Mouse (Mus musculus): ENCODE results near the gene Asb5. TPM values are rescaled to one million over a fixed set of nuclear protein-coding genes. Genes with fewer than 3 reads are reported as not detected.
"Not testable (repeated sequence)": the region's sequence is repeated elsewhere in the genome, so short reads cannot be mapped to it uniquely, and the experiment has no call there.

The Asb5 gene
- polyA plus RNA-seq, 1 experiment = 6.1 TPM

DNA sequence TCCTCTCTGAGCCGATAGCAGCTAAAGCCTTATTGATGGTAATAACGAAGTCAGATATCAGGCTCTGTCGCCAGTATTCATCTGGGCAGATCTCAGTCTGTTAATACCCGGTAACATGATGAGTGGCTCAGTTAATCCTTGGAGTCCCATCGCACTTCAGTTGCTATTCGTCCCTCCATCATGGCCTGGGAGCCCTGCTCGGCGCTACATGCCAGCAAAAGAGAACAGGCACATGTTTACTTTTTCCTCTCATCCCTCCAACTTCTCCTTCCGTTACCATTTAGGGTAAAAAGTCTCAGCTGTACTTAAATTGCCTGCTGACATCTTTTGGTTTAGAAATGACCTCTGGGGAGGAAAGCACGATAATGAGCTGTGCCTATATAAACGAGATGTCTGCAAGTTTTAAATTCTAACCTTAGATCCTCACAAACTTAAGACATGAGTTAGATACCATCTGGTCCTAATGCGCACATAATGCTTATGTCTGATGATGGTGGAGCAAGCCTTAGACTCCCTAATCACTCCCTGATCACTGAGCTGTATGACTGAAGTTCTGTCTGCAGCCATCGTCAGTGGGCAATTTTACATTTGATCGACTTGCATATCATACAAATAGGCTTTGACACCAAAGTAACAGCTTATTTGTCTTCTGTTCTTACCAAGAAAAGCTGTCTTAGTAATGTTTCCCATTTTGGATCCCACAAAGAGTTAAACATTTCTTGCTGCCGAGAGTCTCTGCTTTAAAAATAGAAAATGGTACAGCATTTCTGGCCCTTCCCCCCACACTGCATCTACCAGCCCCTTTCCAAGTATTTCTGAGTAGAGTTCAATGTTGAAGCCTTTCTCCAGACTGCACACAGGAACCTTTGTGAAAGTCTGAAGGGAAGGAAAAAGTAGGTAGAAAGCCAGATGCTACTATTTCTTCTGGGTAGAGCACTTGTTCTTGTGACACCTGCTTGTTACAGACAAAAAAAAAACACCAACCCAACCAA, 41.5 kb downstream of the Asb5 start:
- Histone ChIP-seq H3K4me3 (ENCODE audit: insufficient read depth, low read depth, low read length) (no peak overlapping the region), H3K4me1 (ENCODE audit: control insufficient read depth, insufficient read depth, insufficient read length, low read length) (no peaks in the 10 kb centered on the region), H3K27ac (replicated peaks; ENCODE audit: low read depth, low read length) (no peak overlapping the region)

- Histone ChIP-seq H3K27ac (replicated peaks; ENCODE audit: low read depth, low read length) (no peak overlapping the region), H3K4me3 (ENCODE audit: insufficient read depth, low read depth, low read length) (no peak overlapping the region), H3K4me1 (ENCODE audit: control insufficient read depth, insufficient read depth, insufficient read length, low read length) (no peaks in the 10 kb centered on the region)
These were observed 52.1 kb downstream of the Asb5 start for GRCm38 (mm10) chr8:54581436-54581835.

DNA sequence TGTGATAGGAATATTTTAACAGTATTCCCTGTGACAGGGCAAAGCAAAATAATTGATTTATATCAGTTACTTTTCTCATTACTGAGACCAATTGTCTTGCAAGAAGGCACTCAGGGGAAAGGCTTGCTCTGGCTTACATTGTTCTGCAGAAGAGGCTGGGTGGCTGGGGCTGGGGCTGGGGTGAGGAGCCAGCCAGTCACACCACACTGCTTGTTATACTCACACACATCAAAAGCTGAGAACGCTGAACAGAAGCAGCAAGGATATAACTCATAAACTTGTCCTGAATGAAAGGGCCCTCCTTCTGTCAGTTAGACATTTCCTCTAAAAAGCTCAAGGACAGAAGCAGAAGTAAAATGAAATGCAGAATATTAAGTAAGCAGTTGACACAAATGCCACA, 53.5 kb downstream of the Asb5 start:
- no peak overlapping the region for H3K4me3 ChIP-seq (ENCODE audit: insufficient read depth, low read depth, low read length)
- no peak overlapping the region for H3K27ac ChIP-seq (replicated peaks; ENCODE audit: low read depth, low read length)
- H3K4me1 ChIP-seq (ENCODE audit: control insufficient read depth, insufficient read depth, insufficient read length, low read length) = no peaks in the 10 kb centered on the region

GRCm38 (mm10) chr8:54594634-54595033, 65.3 kb downstream of the Asb5 start:
- no peak overlapping the region for H3K4me3 ChIP-seq (ENCODE audit: insufficient read depth, low read depth, low read length)
- no peaks in the 10 kb centered on the region for H3K4me1 ChIP-seq (ENCODE audit: control insufficient read depth, insufficient read depth, insufficient read length, low read length)
- H3K27ac ChIP-seq (replicated peaks; ENCODE audit: low read depth, low read length) = no peak overlapping the region

- Histone ChIP-seq H3K4me3 (ENCODE audit: insufficient read depth, low read depth, low read length) (no peak overlapping the region), H3K27ac (replicated peaks; ENCODE audit: low read depth, low read length) (no peak overlapping the region), H3K4me1 (ENCODE audit: control insufficient read depth, insufficient read depth, insufficient read length, low read length) (no peaks in the 10 kb centered on the region)
These were observed 66.7 kb downstream of the Asb5 start for GRCm38 (mm10) chr8:54596051-54596450.

DNA sequence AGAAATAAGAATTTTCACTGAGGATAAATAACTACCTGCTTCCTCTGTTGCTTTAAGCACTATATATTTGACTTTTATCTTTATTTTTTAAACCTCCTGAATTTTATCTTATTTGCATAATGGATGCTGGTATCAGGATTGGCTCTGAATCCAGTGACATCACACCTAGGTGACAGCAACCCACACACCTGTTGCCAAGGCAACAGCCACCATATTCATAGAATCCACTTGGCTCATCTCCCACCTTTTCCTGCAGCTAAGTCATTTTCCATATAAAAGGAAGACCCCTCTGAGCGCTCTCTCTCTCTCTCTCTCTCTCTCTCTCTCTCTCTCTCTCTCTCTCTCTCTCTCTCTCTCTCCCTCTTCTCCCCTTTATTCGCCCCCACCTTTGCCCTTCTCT, 67.6 kb downstream of the Asb5 start:
- H3K4me1 ChIP-seq (ENCODE audit: control insufficient read depth, insufficient read depth, insufficient read length, low read length) = no peaks in the 10 kb centered on the region
- H3K4me3 ChIP-seq (ENCODE audit: insufficient read depth, low read depth, low read length) = no peak overlapping the region
- H3K27ac ChIP-seq (replicated peaks; ENCODE audit: low read depth, low read length) = no peak overlapping the region

GRCm38 (mm10) chr8:54597386-54597785, 68.0 kb downstream of the Asb5 start:
- no peaks in the 10 kb centered on the region for H3K4me1 ChIP-seq (ENCODE audit: control insufficient read depth, insufficient read depth, insufficient read length, low read length)
- no peak overlapping the region for H3K4me3 ChIP-seq (ENCODE audit: insufficient read depth, low read depth, low read length)
- no peak overlapping the region for H3K27ac ChIP-seq (replicated peaks; ENCODE audit: low read depth, low read length)

DNA sequence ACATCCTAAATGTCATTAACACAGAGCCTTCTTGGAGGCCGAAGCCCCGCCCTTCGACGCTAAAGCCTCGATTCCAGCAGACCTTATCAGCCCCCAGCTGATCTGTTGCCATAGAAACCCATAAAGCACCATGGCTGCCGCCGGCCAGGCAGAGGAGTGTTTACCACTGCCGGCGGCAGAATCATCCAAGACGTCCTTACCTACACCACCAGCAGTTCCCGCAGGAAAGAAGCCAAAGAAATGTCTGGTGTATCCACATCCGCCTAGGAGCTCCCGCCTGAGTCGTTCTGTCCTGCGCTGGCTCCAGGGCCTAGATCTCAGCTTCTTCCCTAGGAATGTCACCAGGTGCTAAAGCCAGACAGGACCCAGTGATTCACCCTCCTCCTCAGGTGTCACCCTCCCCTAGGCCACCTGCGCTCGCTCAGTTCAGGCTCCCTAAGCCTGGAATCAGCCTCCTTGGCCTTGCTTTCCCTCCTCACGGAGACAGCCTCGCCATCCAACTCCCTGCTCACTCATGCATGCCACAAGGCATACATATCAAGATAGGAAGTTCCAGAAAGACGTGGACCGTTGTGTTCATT, 71.4 kb downstream of the Asb5 start, which contains the start of gene Spata4:
TSS of gene Spata4 (plus strand) at position 111 of the 581 bp plus-strand sequence.
- Histone ChIP-seq H3K27ac (replicated peaks; ENCODE audit: low read depth, low read length) (no peak within 1 kb of the TSS), H3K4me3 (ENCODE audit: insufficient read depth, low read depth, low read length) (no peak within 1 kb of the TSS), H3K4me1 (ENCODE audit: control insufficient read depth, insufficient read depth, insufficient read length, low read length) (no peaks in the 10 kb centered on the region)

DNA sequence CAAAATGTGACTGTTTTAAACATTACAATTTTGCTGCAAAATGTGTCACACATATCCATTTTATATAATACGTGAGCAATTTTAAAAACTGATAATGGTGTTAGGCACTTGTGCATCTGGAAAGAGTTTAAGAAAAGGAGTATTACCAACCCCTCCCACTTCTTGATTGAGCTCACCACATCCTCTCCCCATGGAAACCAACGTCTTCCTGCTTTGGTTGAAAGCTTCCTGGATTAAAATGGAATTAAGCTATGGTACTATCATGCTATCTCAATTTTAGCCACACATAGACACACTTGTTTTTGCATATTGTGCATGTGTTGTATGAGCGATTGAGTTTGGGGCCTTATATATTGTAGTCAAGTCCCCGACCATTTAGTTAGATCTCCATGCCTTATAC, 74.1 kb downstream of the Asb5 start:
- Histone ChIP-seq H3K4me3 (ENCODE audit: insufficient read depth, low read depth, low read length) (no peak overlapping the region), H3K27ac (replicated peaks; ENCODE audit: low read depth, low read length) (no peak overlapping the region), H3K4me1 (ENCODE audit: control insufficient read depth, insufficient read depth, insufficient read length, low read length) (no peaks in the 10 kb centered on the region)

GRCm38 (mm10) chr8:54609336-54609735, 80.0 kb downstream of the Asb5 start:
- no peak overlapping the region for H3K27ac ChIP-seq (replicated peaks; ENCODE audit: low read depth, low read length)
- no peak overlapping the region for H3K4me3 ChIP-seq (ENCODE audit: insufficient read depth, low read depth, low read length)
- H3K4me1 ChIP-seq (ENCODE audit: control insufficient read depth, insufficient read depth, insufficient read length, low read length) = no peaks in the 10 kb centered on the region

DNA sequence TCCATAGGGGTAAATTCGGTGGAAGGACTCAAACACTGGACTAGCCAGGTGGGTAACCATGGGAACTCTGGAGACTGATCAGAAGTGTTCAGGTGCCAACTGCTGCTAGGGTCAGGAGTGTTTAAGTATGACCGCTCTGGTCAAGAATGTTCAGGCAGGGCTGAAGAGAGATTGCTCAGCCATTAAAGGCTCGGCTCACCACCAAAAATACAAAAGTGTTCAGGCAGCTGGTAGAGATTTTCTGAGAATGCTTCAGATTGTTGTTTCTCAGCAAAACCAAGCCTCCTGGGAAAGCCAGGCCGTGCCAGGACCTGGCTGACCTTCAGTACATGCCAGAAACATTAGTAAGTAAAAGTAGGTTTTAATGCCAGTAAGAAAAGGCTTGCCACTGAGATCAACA, 80.9 kb downstream of the Asb5 start:
- H3K4me1 ChIP-seq (ENCODE audit: control insufficient read depth, insufficient read depth, insufficient read length, low read length) = no peaks in the 10 kb centered on the region
- H3K27ac ChIP-seq (replicated peaks; ENCODE audit: low read depth, low read length) = no peak overlapping the region
- H3K4me3 ChIP-seq (ENCODE audit: insufficient read depth, low read depth, low read length) = no peak overlapping the region

DNA sequence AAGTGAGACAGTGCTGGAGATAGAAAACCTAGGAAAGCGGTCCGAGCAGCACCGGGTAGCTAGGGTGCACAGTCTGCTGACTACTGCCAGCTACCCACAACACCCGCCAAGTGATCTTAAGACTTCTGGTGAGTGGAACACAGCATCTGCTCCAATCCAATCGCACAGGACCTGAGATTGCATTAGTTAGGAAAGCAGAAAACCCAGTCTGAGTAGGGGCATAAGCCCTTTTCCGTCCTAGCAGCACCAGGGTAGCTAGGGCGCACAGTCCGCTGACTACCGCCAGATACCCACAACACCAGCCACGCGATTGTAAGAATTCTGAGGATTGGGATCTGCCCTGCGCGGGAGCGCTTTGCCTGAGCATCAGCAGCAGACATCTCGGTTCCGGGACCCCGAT, 87.3 kb downstream of the Asb5 start:
- H3K27ac ChIP-seq (replicated peaks; ENCODE audit: low read depth, low read length); H3K4me3 ChIP-seq (ENCODE audit: insufficient read depth, low read depth, low read length): not testable (repeated sequence)

More for the DNA sequence above, 87.3 kb downstream of the Asb5 start:
- H3K4me1 ChIP-seq (ENCODE audit: control insufficient read depth, insufficient read depth, insufficient read length, low read length) = not testable (repeated sequence)

Other genes with a start within 250 kb of the Asb5 start
- gene Spcs3, start 418 bp downstream of the Asb5 start, polyA plus RNA-seq (2012; ENCODE audit: insufficient read depth, insufficient read length, missing spikeins) = 9.9 and 10.5 TPM in 2 replicates
- not detected in 2 replicates for gene Spata4, start 71.2 kb downstream of the Asb5 start, polyA plus RNA-seq (2012; ENCODE audit: insufficient read depth, insufficient read length, missing spikeins)

All from brown adipose tissue, adult 24 weeks (tissue).